7 mouse cellular contexts compared by ENCODE assay signal in the genomic region with DNA sequence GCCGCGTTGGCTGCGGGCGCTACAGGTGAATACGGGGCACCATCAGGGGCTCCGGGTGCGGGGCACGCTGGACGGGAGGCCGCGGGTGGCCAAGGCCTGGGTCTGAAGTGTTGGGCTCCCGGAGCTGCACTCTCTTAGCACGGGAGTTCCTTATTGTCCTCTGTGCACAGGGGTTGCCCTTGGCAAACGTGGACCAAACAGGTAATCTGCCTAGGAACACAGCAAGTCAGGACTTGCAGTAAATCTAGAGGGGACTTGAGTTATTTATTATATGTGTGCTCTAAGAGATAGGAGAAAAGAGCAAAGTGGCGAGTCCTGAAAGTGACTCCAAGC. TPM values are rescaled to one million over a fixed set of nuclear protein-coding genes. Genes with fewer than 3 reads are reported as not detected.
A peak's percentile ranks its signal among the peaks of the same experiment; 100 is the strongest.
DNase-seq lines count a peak whose midpoint lies in the region; ATAC-seq lines count a peak whose summit lies in the region.

No protein-coding gene starts in this region.

- H3K9me3 ChIP-seq in megakaryocyte, embryonic 14.5 days = no peaks in the 10 kb centered on the region
- no peaks in the 10 kb centered on the region for H3K9me3 ChIP-seq in forebrain, embryonic 11.5 days (ENCODE audit: control insufficient read depth, low read length)
- H3K9me3 ChIP-seq in limb, embryonic 13.5 days = no peaks in the 10 kb centered on the region
- H3K9me3 ChIP-seq in stomach, embryonic 15.5 days = no peaks in the 10 kb centered on the region

- H3K4me1 ChIP-seq in megakaryocyte, embryonic 14.5 days = peaks cover 29% of the 10 kb centered on the region
- H3K4me1 ChIP-seq in forebrain, embryonic 11.5 days (replicated peaks; ENCODE audit: control insufficient read depth, insufficient read depth, low read length) = no peaks in the 10 kb centered on the region; the same call in 1 of the 2 replicates
- peaks cover 20% of the 10 kb centered on the region for H3K4me1 ChIP-seq in limb, embryonic 13.5 days
- H3K4me1 ChIP-seq in stomach, embryonic 15.5 days = no peaks in the 10 kb centered on the region

- 2% methylated on average over 15 of the region's 15 CpGs for WGBS in forebrain, embryonic 11.5 days
- 1% methylated on average over 15 of the region's 15 CpGs for WGBS in limb, embryonic 13.5 days
- WGBS in stomach, embryonic 15.5 days = 1% methylated on average over 15 of the region's 15 CpGs

- no peak for ATAC-seq in megakaryocyte, adult 5-6 weeks (ENCODE audit: poor library complexity, severe bottlenecking)
- no peak for ATAC-seq in forebrain, embryonic 11.5 days (replicated peaks; ENCODE audit: low FRiP score)
- no peak for ATAC-seq in limb, embryonic 13.5 days (ENCODE audit: low FRiP score, low read depth)
- ATAC-seq in stomach, embryonic 15.5 days (ENCODE audit: insufficient read depth, low FRiP score, low read depth) = peak; percentile 61; the same call in 1 of the 2 replicates

- H3K4me3 ChIP-seq in megakaryocyte, embryonic 14.5 days (replicated peaks) = peak overlapping the region; percentile 97
- peak overlapping the region; percentile 76 for H3K4me3 ChIP-seq in forebrain, embryonic 11.5 days (ENCODE audit: low read depth, low read length)
- H3K4me3 ChIP-seq in limb, embryonic 13.5 days = peak overlapping the region; percentile 67
- peak overlapping the region; percentile 79 for H3K4me3 ChIP-seq in stomach, embryonic 15.5 days (replicated peaks)

- peak overlapping the region; percentile 63 for H3K4me2 ChIP-seq in forebrain, embryonic 11.5 days (ENCODE audit: low read depth, low read length, severe bottlenecking)
- peak overlapping the region; percentile 98 for H3K4me2 ChIP-seq in limb, embryonic 13.5 days (replicated peaks)
- peak overlapping the region; percentile 63 for H3K4me2 ChIP-seq in stomach, embryonic 15.5 days

- peak overlapping the region; percentile 81 for H3K9ac ChIP-seq in forebrain, embryonic 11.5 days (ENCODE audit: low read length)
- peak overlapping the region; percentile 83 for H3K9ac ChIP-seq in limb, embryonic 13.5 days
- H3K9ac ChIP-seq in stomach, embryonic 15.5 days = peak overlapping the region; percentile 80

- no peak for DNase-seq in forebrain, embryonic 11.5 days (ENCODE audit: low spot score)
- DNase-seq in thymus, postnatal 14 days = no peak
- DNase-seq in right cerebral cortex, adult 2 months (ENCODE audit: low spot score in 2 of 2) = no peak

- H3K27me3 ChIP-seq in megakaryocyte, embryonic 14.5 days (replicated peaks) = no peaks in the 10 kb centered on the region
- no peaks in the 10 kb centered on the region for H3K27me3 ChIP-seq in forebrain, embryonic 11.5 days (ENCODE audit: control insufficient read depth, insufficient read depth, low read length)
- no peaks in the 10 kb centered on the region for H3K27me3 ChIP-seq in limb, embryonic 13.5 days
- H3K27me3 ChIP-seq in stomach, embryonic 15.5 days (replicated peaks) = no peaks in the 10 kb centered on the region

- peaks cover 30% of the 10 kb centered on the region for H3K36me3 ChIP-seq in megakaryocyte, embryonic 14.5 days (replicated peaks; ENCODE audit: low read length)
- H3K36me3 ChIP-seq in forebrain, embryonic 11.5 days (ENCODE audit: control insufficient read depth, insufficient read depth, low read length) = no peaks in the 10 kb centered on the region
- peaks cover 16% of the 10 kb centered on the region for H3K36me3 ChIP-seq in limb, embryonic 13.5 days
- peaks cover 6% of the 10 kb centered on the region for H3K36me3 ChIP-seq in stomach, embryonic 15.5 days

- H3K27ac ChIP-seq in forebrain, embryonic 11.5 days (ENCODE audit: low read depth, low read length) = peak overlapping the region; percentile 41; the same call in 1 of the 2 replicates
- H3K27ac ChIP-seq in limb, embryonic 13.5 days = peak overlapping the region; percentile 80; the same call in 1 of the 2 replicates
- peak overlapping the region; percentile 88 for H3K27ac ChIP-seq in stomach, embryonic 15.5 days

RNA-seq across cellular contexts. Expression of gene Mcee, which starts 0.4 kb away (rescaled TPM):
- polyA plus RNA-seq in megakaryocyte, embryonic 14.5 days (2012; ENCODE audit: insufficient read depth, low replicate concordance) = 2.2 TPM in 1 of 2 replicates, not detected in the other
- total RNA-seq in megakaryocyte, adult 5-6 weeks (2015) = 59.7 and 65.8 TPM in 2 replicates
- 79.4 and 86.7 TPM in 2 replicates for total RNA-seq in megakaryocyte, adult 5-6 weeks (2017)
- 36.6 and 37.3 TPM in 2 replicates for polyA plus RNA-seq in forebrain, embryonic 11.5 days (2014; fragmentation: Nextera tagmentation; extraction: Ambion mirVana)
- polyA plus RNA-seq in limb, embryonic 13.5 days (2015; fragmentation: Nextera tagmentation; extraction: Ambion mirVana) = 52.8 and 57.4 TPM in 2 replicates
- polyA plus RNA-seq in stomach, embryonic 15.5 days (2015; fragmentation: Nextera tagmentation; extraction: Ambion mirVana) = 87.0 and 94.3 TPM in 2 replicates

RNA-seq across cellular contexts. Expression of gene Mphosph10, which starts 0.7 kb away (rescaled TPM):
- 4.7 TPM in 1 of 2 replicates, not detected in the other for polyA plus RNA-seq in megakaryocyte, embryonic 14.5 days (2012; ENCODE audit: insufficient read depth, low replicate concordance)
- 31.4 and 35.7 TPM in 2 replicates for total RNA-seq in megakaryocyte, adult 5-6 weeks (2015)
- total RNA-seq in megakaryocyte, adult 5-6 weeks (2017) = 61.6 and 67.3 TPM in 2 replicates
- 52.0 and 55.1 TPM in 2 replicates for polyA plus RNA-seq in forebrain, embryonic 11.5 days (2014; fragmentation: Nextera tagmentation; extraction: Ambion mirVana)
- polyA plus RNA-seq in limb, embryonic 13.5 days (2015; fragmentation: Nextera tagmentation; extraction: Ambion mirVana) = 47.9 and 50.3 TPM in 2 replicates
- 42.6 and 46.6 TPM in 2 replicates for polyA plus RNA-seq in stomach, embryonic 15.5 days (2015; fragmentation: Nextera tagmentation; extraction: Ambion mirVana)

RNA-seq across cellular contexts. Expression of gene Fan1, which starts 18.9 kb away (rescaled TPM):
- 0.40 and 0.48 TPM in 2 replicates for polyA plus RNA-seq in megakaryocyte, embryonic 14.5 days (2012; ENCODE audit: insufficient read depth, low replicate concordance)
- total RNA-seq in megakaryocyte, adult 5-6 weeks (2015) = 1.2 and 2.0 TPM in 2 replicates
- 3.0 and 3.3 TPM in 2 replicates for total RNA-seq in megakaryocyte, adult 5-6 weeks (2017)
- polyA plus RNA-seq in forebrain, embryonic 11.5 days (2014; fragmentation: Nextera tagmentation; extraction: Ambion mirVana) = 8.8 and 9.0 TPM in 2 replicates
- 10.4 and 10.7 TPM in 2 replicates for polyA plus RNA-seq in limb, embryonic 13.5 days (2015; fragmentation: Nextera tagmentation; extraction: Ambion mirVana)
- polyA plus RNA-seq in stomach, embryonic 15.5 days (2015; fragmentation: Nextera tagmentation; extraction: Ambion mirVana) = 6.3 and 7.5 TPM in 2 replicates

Comparison
In these comparisons a context has a peak if more than half of its experiments do, and no peak if none do; other contexts are left out.
1. RNA of gene Mcee, which starts 0.4 kb away (polyA plus RNA-seq): 87.0 to 94.3 TPM in stomach, embryonic 15.5 days, 52.8 to 57.4 TPM in limb, embryonic 13.5 days and 36.6 to 37.3 TPM in forebrain, embryonic 11.5 days; 2.2 TPM in megakaryocyte, embryonic 14.5 days; every median in the first group is over 10 times any median in the second.
2. Peak in every context shown above with its lines, with median percentiles within 50 percentile points of each other: H3K4me3 ChIP-seq, H3K27ac ChIP-seq, H3K4me2 ChIP-seq and H3K9ac ChIP-seq.